ENCODE assay signal across 20 mouse cellular contexts in the genomic region with DNA sequence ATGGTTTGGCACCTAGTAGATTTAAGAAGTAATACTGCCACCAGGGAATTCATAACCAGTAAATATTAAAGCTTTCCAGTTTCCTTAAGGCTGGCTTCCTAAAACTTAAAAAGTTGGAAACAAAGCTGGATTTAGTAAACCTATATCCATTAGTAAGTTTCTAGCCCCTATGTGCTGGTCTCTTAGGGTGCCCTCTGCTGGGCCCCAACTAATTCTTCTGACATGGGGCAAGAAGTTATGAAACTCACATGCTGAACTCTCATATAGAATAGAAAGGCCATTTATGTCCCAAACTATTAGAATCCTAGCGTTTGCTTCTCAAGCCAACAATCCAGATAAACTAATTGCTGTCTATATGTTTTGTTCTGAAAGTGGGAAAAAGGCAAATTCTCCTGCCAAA.
A peak's percentile ranks its signal among the peaks of the same experiment; 100 is the strongest.
DNase-seq lines count a peak whose midpoint lies in the region; ATAC-seq and TF ChIP-seq lines count a peak whose summit lies in the region.
"Had no signal": no experiment of that assay in that cellular context is flagged by ENCODE, and none has a peak within 500 bp of the region (broad histone marks: within the 10 kb centered on the region; RNA-seq: fewer than 3 reads in every experiment).

No protein-coding gene starts in this region.

- TF ChIP-seq CTCF in intestine, postnatal 0 days (IDR thresholded peaks at IDR 0.05; ENCODE audit: low read depth) = peak; percentile 35

- peak; percentile 11 for DNase-seq in CD4-positive, CD25-positive, alpha-beta regulatory T cell, adult 2 months (ENCODE audit: low read depth, low spot score)
- DNase-seq in spleen, postnatal 36 days (ENCODE audit: low spot score in 2 of 2) = peak; percentile 3 to 7
- DNase-seq in spleen, postnatal 14 days (ENCODE audit: low spot score in 2 of 2) = no peak
- DNase-seq: cerebellum, adult 8-10 months; heart, postnatal 10 days; kidney, postnatal 10 days; right cerebral cortex, postnatal 14 days; thymus, postnatal 36 days had no signal

- H3K4me1 ChIP-seq in intestine, postnatal 0 days (replicated peaks; ENCODE audit: control insufficient read depth, insufficient read depth, low read length) = no peaks in the 10 kb centered on the region
- no peaks in the 10 kb centered on the region for H3K4me1 ChIP-seq in intestine, embryonic 16.5 days (ENCODE audit: control insufficient read depth, insufficient read depth, low read length)
- H3K4me1 ChIP-seq: forebrain, embryonic 15.5 days; heart, embryonic 10.5 days; hindbrain, embryonic 12.5 days; intestine, embryonic 15.5 days; megakaryocyte, embryonic 14.5 days; neural tube, embryonic 13.5 days had no signal

- no peaks in the 10 kb centered on the region for H3K27me3 ChIP-seq in intestine, postnatal 0 days (replicated peaks; ENCODE audit: control insufficient read depth, insufficient read depth, low read length)
- no peaks in the 10 kb centered on the region for H3K27me3 ChIP-seq in intestine, embryonic 16.5 days (replicated peaks; ENCODE audit: control insufficient read depth, insufficient read depth, low read length)
- H3K27me3 ChIP-seq: forebrain, embryonic 15.5 days; hindbrain, embryonic 12.5 days; intestine, embryonic 15.5 days; megakaryocyte, embryonic 14.5 days; neural tube, embryonic 13.5 days had no signal

- H3K27ac ChIP-seq in intestine, postnatal 0 days (ENCODE audit: low read depth, low read length) = no peak overlapping the region
- no peak overlapping the region for H3K27ac ChIP-seq in intestine, embryonic 16.5 days (ENCODE audit: low read length)
- H3K27ac ChIP-seq: forebrain, embryonic 15.5 days; heart, embryonic 10.5 days; hindbrain, embryonic 12.5 days; intestine, embryonic 15.5 days; neural tube, embryonic 13.5 days had no signal

- no peak overlapping the region for H3K4me3 ChIP-seq in intestine, postnatal 0 days (ENCODE audit: low read depth, low read length)
- H3K4me3 ChIP-seq in intestine, embryonic 16.5 days (ENCODE audit: low read length) = no peak overlapping the region
- H3K4me3 ChIP-seq: erythroblast, embryonic 14.5 days; forebrain, embryonic 15.5 days; heart, embryonic 10.5 days; hindbrain, embryonic 12.5 days; intestine, embryonic 15.5 days; megakaryocyte, embryonic 14.5 days; neural tube, embryonic 13.5 days had no signal

- no peak overlapping the region for H3K4me2 ChIP-seq in intestine, postnatal 0 days (replicated peaks; ENCODE audit: low read depth)
- H3K4me2 ChIP-seq in intestine, embryonic 16.5 days (ENCODE audit: low read depth, low read length) = no peak overlapping the region
- H3K4me2 ChIP-seq: forebrain, embryonic 15.5 days; hindbrain, embryonic 12.5 days; intestine, embryonic 15.5 days; neural tube, embryonic 13.5 days had no signal

- H3K36me3 ChIP-seq in intestine, postnatal 0 days (ENCODE audit: control insufficient read depth, insufficient read depth) = no peaks in the 10 kb centered on the region
- H3K36me3 ChIP-seq in intestine, embryonic 16.5 days (ENCODE audit: control insufficient read depth, insufficient read depth, low read length) = no peaks in the 10 kb centered on the region
- H3K36me3 ChIP-seq: forebrain, embryonic 15.5 days; heart, embryonic 10.5 days; hindbrain, embryonic 12.5 days; intestine, embryonic 15.5 days; neural tube, embryonic 13.5 days had no signal

- no peak overlapping the region for H3K9ac ChIP-seq in intestine, postnatal 0 days (ENCODE audit: low read depth, low read length)
- H3K9ac ChIP-seq in intestine, embryonic 16.5 days (ENCODE audit: low read depth, low read length) = no peak overlapping the region
- H3K9ac ChIP-seq: forebrain, embryonic 15.5 days; hindbrain, embryonic 12.5 days; intestine, embryonic 15.5 days; neural tube, embryonic 13.5 days had no signal

- no peaks in the 10 kb centered on the region for H3K9me3 ChIP-seq in intestine, postnatal 0 days (ENCODE audit: control insufficient read depth)
- H3K9me3 ChIP-seq in intestine, embryonic 16.5 days (ENCODE audit: control insufficient read depth, low read length) = no peaks in the 10 kb centered on the region
- H3K9me3 ChIP-seq: forebrain, embryonic 15.5 days; heart, embryonic 10.5 days; hindbrain, embryonic 12.5 days; intestine, embryonic 15.5 days; neural tube, embryonic 13.5 days had no signal

- no peak for ATAC-seq in CD4-positive, CD25-positive, alpha-beta regulatory T cell, adult 4 months
- ATAC-seq in intestine, postnatal 0 days = no peak
- no peak for ATAC-seq in intestine, embryonic 16.5 days
- no peak for ATAC-seq in inflammation-experienced regulatory T-cells, adult 6 months
- ATAC-seq in cerebellum, adult (ENCODE audit: insufficient number of reproducible peaks, low FRiP score, low TSS enrichment) = no peak
- ATAC-seq: forebrain, embryonic 15.5 days; intestine, embryonic 15.5 days had no signal

- 78% methylated on average over 1 of the region's 1 CpGs for WGBS in intestine, postnatal 0 days
- WGBS in intestine, embryonic 16.5 days = 78% methylated on average over 1 of the region's 1 CpGs

Comparison
In these comparisons a context has a peak if more than half of its experiments do, and no peak if none do; other contexts are left out.
1. DNase-seq: peak in CD4-positive, CD25-positive, alpha-beta regulatory T cell, adult 2 months (single experiment) and spleen, postnatal 36 days (2 of 2); none in spleen, postnatal 14 days (0 of 2).